Mouse (Mus musculus): ENCODE measurements at regions not wholly inside any gene's neighbourhood (a gene's known extent, or its start where the extent isn't known, plus 50 kb on each side); places are given as distances from the start of the nearest gene placed in this dataset.

DNA sequence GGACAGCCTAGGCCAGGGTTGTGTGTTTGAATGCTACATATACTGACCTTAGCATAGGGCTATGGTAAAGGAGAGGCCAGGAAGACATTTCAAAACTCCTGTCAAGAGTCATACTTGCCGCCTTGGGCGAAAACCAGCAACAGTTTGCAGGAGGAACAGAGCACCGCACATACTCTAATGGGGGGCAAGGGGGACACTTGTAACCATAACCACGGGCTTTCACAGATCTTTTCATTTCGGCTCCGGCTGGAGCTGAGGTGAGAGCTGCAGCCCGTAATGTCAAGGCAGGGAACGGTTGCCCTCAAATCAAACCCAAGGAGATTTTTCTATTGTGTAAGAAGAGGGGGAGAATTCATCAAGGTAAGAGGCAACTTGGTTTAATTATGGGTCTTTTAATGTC lies 258.7 kb upstream of the Nt5e start:
- DNase-seq (ENCODE audit: low spot score in 2 of 2) = no peak

DNA sequence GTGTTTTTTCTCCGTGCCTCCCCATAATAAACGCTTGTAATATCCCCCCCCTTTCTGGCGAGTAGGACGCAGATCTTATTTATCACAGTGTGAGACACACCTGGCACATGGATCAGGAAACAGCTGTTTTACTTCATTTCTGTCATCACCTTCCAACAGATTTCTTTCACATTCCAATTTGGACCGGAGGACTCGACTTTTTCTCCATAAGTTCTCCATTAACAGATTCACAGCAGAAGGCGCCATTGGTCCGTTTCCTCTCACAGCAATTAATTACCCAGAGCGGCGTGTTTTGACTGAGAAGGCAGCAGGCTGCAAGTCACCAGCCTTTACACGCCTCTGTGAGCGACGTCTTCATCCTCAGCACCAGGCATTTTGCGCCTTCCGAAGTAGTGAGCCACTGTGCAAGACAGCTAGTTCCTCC lies 258.1 kb upstream of the Nt5e start:
- DNase-seq (ENCODE audit: low spot score in 2 of 2) = peak in 1 of 2 experiments; percentile 26

DNA sequence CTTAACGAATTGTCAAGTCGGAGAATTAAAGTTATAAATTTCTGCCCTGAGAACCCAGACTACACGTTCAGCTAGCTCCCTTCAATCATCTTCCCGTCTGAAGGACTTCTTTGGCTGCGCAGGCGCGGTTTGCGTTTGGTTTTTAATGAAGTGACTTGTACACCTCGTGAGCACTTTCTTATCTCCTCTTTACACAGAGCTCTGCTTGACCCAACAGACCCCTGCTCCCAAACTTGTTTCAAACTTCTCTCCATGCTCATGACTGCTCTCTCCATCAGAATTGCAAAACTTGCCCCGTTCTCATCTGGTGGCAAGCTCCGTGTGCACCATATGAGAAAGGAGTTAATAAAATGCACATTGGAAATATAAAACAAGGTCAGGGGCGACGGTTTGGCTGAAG lies 257.2 kb upstream of the Nt5e start:
- no peak for DNase-seq (ENCODE audit: low spot score in 2 of 2)

DNA sequence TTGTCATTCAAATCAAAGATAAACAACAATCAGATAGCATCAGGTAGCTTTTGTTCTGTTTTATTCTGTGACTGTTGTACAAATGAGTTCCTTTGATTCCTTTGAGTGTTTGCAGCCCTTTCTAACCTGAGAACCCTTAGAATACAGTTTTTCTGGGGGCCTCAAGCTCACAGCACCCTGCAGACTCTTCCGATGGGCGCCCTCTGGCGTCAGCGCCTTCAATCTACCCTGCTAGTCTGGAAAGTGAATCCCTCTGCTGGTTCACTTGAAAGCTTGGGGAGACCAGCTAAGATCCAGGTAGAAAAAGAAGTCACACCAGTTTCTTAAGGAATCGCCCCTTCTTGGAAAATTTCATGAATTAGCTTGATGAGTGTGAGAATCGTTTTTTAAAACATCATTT lies 253.8 kb upstream of the Nt5e start:
- DNase-seq (ENCODE audit: low spot score in 2 of 2) = peak; percentile 49 to 73

DNA sequence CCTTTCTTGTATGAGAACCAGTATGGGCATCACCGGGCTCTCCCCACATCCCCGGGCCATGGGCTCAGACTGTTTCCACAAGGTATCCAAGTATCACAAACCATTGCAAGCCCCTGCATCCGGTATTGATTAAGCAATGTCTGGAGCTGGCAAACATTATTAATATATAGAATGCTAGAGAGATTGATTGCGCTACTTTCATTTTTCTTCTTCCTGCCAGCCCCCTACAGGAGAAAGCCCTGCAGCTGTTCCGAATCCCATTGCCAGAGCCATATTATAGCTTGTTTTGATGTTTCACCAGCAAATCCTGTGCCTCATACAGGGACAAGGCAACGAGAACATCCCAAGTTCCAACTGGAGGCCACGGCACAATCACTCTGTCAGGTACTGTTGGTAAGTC lies 253.4 kb upstream of the Nt5e start:
- DNase-seq (ENCODE audit: low spot score in 2 of 2) = no peak

DNA sequence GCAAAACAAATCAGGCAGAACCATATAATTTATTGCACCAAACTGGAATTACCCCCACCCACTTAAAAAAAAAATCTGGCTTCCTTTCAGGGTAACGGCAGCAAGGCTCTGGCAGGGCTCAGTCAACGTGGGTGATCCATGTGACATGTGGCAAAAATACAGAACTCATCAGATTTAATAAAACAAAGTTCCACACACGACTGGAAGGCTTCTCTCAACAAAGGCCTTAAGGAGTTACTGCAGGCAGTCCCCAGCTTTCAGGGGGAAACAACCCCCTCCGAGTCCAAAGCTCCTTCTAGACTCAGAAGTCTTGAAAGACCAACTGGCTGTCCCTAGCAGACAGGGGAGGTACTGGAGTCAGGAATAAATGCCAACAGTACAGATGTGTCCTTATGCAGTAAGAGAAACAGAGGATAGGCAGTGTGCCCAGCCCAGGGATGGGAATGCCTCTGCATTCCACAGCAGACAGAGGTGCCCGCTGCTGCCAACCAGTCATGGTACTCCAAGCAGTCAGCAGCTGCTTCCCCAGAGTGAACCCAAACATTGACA lies 244.0 kb upstream of the Nt5e start:
- no peak for DNase-seq (ENCODE audit: low spot score in 2 of 2)

DNA sequence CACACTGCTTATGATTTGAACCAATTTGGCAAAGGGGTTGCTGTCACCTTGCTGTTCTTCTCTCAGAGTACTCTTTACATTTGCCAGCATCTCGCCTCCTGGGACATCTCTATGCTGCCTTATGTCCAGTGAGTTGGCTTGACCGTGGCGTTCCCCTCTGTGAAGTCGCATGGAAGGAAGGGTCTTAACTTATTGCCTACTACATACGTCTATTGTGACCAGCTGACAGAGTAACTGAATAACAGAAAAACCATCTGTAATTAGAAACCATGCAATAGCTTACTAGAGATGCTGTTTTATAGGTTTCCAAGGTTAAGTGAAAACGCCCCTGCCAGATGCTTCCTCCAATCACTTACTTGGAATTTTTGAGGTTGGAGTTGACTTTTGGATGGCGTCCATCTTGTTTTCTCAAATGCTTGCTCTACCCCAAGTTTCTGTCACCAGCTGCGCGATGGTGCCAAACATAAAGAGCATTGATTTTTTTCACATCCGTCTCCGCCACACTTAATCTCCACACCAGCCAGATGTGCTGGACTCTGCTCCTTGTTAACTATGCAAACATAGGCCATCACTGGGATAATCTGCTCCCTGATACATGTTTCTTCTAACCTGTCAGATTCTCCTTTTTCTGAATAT lies 241.7 kb upstream of the Nt5e start:
- DNase-seq (ENCODE audit: low spot score in 2 of 2) = no peak

DNA sequence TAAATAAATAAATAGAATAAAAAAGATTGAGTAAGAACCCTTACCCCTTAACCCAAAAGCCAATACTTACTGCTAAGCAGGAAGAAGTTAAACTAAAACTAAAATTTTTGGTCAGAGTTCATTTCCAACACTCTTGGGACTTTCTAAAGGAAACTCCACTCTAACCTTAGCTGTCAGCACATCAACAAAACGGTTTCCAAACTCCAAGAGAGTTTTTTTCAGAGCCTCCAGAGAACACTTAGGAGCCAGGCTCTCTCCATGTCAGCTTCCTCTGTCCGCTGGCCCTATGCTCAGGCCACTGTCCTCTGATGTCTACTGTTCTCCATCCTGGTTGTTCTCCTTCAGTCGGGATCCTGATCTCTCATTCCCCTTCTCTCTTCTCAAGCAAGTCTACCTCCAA lies 241.1 kb upstream of the Nt5e start:
- no peak for DNase-seq (ENCODE audit: low spot score in 2 of 2)

DNA sequence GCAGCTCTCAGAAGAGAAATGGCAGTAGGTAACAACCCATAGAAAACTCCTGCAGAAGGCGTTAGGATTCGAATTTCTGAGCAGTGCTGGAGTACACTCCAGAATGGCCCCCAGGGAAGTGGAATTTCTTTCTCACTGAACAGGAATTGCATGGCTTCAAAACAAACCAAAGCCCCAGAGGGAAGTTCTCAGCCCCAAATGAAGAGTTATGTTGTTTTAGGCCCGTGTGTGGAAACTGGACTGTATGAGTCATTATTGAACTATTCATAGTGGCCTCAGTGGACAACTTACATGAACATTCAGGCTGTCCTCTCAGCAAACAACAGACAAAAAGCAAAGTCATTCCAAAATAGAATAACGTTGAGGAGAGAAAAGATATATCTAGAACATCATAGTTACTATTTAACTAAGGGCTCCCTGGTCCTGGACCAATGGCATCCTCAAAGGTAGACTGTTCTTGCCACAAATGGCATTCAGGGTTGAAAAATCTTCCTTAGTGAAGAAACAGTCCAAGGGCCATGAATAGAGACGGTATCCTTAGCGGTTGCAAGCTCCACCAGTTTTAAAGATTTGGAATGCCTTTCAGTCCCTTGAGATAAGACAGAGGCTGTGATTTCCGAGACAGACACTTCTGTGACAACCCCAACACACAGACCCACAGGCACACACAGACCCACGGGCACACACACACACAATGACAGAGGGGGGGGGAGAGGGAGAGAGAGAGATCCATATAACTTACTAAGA lies 235.0 kb upstream of the Nt5e start:
- no peak for DNase-seq (ENCODE audit: low spot score in 2 of 2)

DNA sequence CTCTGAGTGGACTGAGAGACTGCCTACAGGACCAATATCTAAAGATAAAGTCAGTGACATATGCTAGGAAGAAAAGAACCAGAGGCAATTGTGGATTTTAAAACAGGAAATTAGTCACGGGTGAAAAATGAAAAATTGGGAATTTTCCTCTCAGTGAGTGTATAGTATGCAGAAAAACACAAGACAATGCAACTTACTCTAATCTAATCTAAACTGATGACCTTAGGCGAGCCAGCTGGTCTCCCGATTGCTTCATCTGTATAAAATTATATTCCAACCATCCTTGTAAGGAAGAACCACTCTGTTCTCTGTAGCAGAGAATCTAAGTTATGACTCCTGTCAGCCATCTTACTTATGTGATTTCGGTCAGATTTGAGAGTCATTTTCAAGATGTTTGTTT lies 234.4 kb upstream of the Nt5e start:
- DNase-seq (ENCODE audit: low spot score in 2 of 2) = no peak

DNA sequence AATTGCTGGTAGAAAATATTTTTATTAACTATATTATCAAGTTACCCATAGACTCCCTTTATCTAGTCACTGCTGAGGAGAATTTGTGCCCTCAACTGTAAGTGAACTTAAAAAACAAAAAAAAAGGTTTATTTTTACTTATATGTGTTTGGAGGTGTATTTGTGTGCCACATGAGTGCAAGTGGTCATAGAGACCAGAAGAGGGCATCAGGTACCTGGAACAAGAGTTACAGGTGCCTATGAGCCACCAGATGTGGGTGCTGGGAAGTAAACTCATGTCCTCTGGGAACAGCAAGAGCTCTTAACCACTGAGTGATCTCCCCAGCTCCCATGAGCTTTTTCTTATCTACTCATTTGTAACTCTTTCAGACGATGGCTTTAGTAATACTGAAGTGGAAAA lies 213.9 kb upstream of the Nt5e start:
- DNase-seq (ENCODE audit: low spot score in 2 of 2) = no peak

DNA sequence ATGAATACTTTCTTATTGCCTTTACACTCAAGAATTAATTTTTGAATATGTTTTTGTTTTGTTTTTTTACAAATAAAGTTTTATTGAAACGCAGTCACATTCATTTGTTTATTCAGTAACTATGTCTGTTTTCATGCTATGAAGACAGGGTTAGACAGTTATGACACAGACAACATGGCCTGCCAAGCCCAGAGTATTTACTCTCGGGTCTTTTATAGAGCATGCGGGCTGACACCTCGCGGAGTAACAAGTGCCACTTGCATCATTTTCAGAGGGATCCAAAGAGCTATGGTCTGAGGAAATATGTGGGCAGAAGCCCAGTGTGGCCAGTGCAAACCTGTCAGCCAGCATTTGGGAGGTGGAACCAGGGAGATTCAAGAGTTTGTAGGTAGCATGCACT lies 206.5 kb upstream of the Nt5e start:
- DNase-seq (ENCODE audit: low spot score in 2 of 2) = no peak

DNA sequence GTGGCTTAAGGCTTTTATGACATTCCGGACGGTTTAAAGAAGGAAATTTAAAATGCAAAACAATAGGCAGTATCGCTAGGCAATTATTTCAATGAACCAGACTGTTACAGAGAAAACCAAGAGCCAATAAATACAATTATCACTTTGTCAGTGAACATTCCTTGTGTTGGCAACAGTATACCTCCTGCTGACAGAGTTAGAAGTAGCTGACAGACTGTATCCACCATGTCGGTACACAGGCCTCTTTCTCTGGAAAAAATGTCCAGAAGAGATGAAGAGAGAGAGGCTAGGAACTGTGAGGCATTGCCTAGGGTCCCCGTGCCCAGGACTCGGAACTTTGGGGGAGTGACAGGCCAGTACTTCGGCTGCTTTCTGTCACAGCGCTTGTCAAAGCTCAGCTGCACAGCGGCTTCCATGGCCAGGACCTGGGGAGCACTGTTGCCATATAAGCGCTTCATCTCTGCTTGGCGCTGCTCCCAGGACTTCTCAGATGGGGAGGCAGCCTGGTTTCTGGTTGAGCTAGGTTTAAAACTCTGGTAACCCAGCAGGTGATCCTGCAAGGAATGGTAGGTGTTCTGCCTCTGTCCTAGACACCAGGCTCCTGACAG lies 205.9 kb upstream of the Nt5e start:
- DNase-seq (ENCODE audit: low spot score in 2 of 2) = peak in 1 of 2 experiments; percentile 27

DNA sequence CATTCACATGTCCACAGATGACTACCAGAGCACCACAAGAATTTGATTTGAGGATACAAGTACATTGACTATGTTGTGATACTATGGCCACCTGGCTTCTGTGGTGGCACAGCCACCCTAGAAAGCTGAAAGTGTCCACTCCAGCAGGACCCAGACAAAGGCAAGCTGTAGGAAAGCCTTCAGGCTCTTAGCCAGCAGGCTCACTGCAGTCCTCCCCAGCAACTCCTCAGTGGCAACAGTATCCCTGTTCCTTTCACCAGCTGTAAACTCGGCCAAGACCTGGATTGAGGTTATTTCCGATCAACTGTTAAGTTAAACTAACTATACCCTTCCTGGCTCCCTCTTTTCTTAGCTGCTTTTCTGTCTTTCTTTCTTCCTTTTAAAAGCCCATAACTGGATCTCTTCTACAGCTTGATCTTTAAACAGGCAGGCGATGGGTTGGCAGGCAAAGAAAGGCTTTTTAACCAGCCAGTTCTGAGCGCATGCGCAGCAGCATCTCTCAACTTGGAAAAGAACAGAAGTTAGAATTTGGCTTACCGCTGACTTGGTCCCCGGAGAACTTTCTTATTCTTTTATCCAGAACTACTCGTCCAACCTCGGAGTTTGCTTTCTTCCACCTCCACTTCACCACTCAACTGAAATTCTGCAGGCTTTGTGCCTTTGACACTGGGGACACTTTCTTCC lies 202.5 kb upstream of the Nt5e start:
- DNase-seq (ENCODE audit: low spot score in 2 of 2) = peak; percentile 55 to 72

DNA sequence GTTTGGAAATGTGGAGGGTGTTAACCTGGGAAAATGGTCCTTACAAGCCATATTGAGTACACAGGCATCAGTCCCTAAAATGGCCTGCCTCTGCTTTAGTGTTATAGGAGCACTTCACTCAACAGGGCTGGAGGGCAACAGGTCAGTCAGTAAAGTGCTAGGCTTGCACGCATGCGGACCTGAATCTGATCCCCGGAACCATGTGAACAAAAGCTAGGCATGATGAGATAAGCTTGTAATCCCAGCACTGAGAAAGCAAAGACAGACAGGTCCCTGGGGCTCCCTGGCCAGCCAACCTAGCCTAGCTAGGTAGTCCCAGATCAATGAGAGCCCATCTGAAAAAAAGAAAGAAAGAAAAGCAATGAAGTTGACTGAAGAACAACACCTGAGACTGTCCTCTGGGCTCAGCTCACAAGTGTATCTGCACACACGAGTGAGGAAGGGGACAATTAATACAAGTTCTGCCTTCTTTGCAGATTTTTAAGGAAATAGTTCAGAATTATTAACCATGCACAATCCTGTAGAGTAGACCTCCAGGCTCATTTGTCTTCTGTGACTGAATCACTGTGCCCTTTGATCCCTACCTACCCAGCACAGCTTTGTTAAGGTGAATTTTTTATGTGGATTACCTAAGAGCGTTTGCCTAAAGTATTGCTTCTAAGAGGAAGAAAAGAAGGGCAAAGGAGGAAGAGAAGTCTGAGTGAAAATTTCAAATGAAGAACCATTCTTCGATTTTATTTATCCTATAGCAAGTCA lies 163.8 kb upstream of the Nt5e start:
- DNase-seq (ENCODE audit: low spot score in 2 of 2) = no peak

DNA sequence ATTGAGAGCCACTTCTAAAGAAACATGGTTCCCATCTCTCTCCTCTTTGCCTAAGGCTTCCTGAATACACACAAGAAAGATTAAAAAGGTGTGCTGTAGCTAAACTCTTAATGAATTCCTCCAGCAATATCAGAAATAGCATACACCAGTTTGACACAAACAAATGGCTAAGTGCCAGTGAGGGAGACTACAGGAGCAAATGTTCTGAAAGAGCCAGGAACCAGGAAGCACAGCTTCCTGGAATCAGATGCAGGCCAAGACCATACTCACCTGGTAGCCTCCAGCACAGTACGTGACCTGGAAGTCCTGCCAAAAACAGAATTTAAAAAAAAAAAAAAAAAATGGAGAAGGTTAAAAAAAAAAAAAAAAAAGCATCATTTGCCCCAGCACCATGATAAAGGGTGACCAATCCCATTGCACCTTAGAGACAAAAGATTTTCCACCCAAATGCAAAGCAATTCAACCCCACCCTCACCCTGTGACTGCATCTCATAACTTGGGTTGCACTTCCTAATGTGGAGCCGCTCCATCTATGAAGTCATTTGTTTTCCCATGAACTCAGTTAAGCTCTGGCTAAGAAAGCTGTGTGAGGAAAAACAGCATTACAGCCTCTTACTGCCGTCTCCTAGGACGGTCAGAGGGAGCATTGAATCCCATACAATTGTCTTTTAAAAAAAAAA lies 149.3 kb upstream of the Nt5e start:
- no peak for DNase-seq (ENCODE audit: low spot score in 2 of 2)

DNA sequence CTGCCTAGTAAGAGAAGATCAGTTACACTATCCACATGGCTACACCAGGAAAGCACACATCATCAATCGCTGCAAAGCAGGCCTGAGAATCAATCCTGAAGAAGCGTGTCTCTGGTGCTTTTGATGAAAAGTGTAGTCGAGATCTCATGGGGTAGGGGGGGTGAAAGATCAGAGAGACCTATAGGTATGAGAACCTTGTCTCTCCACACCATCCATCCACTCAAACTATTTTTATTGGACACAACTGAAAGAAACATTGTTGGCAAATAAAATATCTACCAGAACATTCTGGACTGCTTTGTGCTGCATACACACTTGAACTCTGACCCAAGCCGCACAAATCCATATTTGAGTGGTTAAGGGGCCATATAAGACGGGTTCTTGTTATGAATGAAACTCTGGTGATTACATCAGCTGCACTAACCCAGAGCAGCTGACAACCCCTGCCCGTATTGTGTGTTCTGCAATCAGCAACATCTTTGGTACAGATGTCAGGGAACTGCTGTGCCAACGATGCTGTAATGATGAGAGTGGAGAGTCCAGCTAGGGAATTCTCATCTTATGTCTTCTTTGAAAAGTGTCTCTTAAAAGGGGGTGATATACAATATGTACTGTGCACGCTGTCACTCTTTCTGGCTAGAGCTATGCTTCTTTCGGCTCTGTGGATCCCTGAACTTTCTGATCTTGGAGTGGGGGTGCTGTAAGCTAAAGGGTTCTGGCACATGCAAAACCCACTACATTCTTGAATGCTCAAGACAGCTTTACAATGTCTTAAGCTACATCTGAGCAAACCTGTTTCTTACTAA lies 145.6 kb upstream of the Nt5e start:
- DNase-seq (ENCODE audit: low spot score in 2 of 2) = no peak

DNA sequence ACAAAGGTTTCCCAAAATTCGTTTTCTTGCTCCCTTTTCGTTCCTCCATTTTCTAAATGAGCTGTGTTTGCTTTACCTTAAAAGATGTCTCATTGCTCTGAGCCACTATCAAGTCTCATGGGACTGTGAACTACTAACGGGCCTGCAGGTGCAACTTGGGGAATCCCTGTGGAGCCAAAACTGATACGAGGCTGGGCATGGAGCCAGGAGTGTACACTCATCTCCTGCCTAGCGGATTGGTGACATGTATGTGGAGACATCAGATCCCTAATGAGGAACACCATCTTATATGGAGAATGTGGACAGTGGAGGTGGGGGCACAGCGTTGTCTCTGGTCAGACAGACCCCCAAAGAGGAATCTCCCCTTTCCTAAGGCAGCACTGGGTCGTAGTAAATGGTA lies 119.6 kb upstream of the Nt5e start:
- no peak for DNase-seq (ENCODE audit: low spot score in 2 of 2)

DNA sequence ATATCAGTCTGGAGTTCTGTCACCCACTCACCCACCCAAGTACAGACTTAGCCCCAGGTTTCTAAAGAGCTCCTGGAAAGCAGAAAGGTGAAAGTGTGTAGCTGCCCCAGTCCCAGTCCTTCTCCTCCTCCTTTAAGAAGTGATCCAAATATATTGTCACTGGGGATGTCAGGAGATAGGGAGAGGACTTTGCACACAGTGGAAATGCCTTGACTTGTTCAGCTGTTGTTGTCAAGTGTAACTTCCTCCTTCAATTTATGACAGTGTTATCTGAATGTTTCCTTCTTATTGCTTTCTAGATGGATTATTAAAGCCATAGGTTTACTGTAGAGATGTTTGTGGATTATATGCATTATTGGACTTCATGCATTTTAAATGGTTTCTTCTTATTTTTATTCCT lies 119.0 kb upstream of the Nt5e start:
- DNase-seq (ENCODE audit: low spot score in 2 of 2) = no peak

DNA sequence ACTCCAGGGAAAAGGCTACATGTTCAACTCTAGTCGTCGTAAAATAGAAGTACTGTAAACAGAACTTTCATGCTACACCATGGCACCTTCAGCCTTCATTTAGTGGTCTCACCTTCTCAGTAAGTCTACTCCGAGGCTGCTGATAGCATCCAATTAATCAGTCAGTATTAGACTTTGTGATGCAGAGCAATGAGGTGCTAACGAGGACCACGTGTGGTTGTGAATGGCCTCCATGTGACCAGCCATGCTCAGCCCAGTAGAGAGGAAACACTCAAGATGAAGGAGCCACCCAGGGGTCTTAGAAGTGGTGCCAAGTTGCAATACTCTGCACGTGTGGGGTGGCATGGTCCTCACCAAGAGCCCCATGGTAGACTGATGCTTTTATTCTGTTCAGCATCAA lies 112.2 kb upstream of the Nt5e start:
- DNase-seq (ENCODE audit: low spot score in 2 of 2) = no peak

All from right cerebral cortex, postnatal 10 days (tissue).